ENCODE assay signal across 11 mouse cellular contexts in the genomic region with DNA sequence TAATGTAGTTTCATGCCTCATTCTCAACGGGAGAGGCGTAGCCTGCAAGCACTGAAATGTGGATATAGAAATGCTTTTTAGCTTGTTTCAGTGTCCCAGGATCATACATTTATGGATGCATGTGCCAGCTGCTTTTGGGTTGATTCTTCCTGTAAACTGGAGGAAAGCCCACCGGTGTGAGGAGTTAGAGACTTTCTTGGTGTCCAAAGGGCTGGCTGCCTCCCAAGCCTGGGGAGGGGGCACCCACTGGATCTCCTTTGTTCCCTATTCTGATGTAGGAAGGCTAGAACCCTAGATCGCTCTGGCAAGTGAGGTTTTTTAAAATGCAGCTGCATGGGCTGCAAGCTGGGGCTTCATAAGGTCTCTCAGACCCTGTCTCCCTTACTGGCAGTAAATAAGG. TPM values are rescaled to one million over a fixed set of nuclear protein-coding genes. Genes with fewer than 3 reads are reported as not detected.
DNase-seq lines count a peak whose midpoint lies in the region; ATAC-seq and TF ChIP-seq lines count a peak whose summit lies in the region.
"Had no signal": no experiment of that assay in that cellular context is flagged by ENCODE, and none has a peak within 500 bp of the region (broad histone marks: within the 10 kb centered on the region; RNA-seq: fewer than 3 reads in every experiment).

No protein-coding gene starts in this region.

- DNase-seq in left cerebral cortex, adult 2 months (ENCODE audit: extremely low spot score in 1 of 2, low spot score in 2 of 2): no peak
- DNase-seq in left cerebral cortex, postnatal 10 days (ENCODE audit: extremely low spot score in 1 of 2, low spot score in 2 of 2): no peak
- no peak for DNase-seq in forebrain, embryonic 11.5 days (ENCODE audit: low spot score)
- no peak for DNase-seq in left cerebral cortex, adult 9 months (ENCODE audit: low spot score in 2 of 2)
- DNase-seq in ovary, postnatal 36 days (ENCODE audit: low spot score): no peak
- DNase-seq in right cerebral cortex, adult 18-20 months: no peak
- DNase-seq: cerebellum, adult 8-10 months; thymus, postnatal 36 days had no signal

- peaks cover 9% of the 10 kb centered on the region for H3K36me3 ChIP-seq in forebrain, embryonic 11.5 days (ENCODE audit: control insufficient read depth, insufficient read depth, low read length)
- no peaks in the 10 kb centered on the region for H3K36me3 ChIP-seq in intestine, embryonic 15.5 days
- no peaks in the 10 kb centered on the region for H3K36me3 ChIP-seq in neural tube, embryonic 15.5 days

- peak overlapping the region; percentile 99 for H3K9ac ChIP-seq in forebrain, embryonic 11.5 days (ENCODE audit: low read length)
- no peak overlapping the region for H3K9ac ChIP-seq in intestine, embryonic 15.5 days
- peak overlapping the region; percentile 31 for H3K9ac ChIP-seq in neural tube, embryonic 15.5 days (replicated peaks)

- H3K4me2 ChIP-seq in forebrain, embryonic 11.5 days (ENCODE audit: low read depth, low read length, severe bottlenecking): peak overlapping the region; percentile 98
- peak overlapping the region; percentile 40 for H3K4me2 ChIP-seq in intestine, embryonic 15.5 days (replicated peaks)
- peak overlapping the region; percentile 97 for H3K4me2 ChIP-seq in neural tube, embryonic 15.5 days

- ATAC-seq in forebrain, embryonic 11.5 days (replicated peaks; ENCODE audit: low FRiP score): no peak
- no peak for ATAC-seq in intestine, embryonic 15.5 days
- ATAC-seq in neural tube, embryonic 15.5 days (ENCODE audit: low FRiP score): no peak
- ATAC-seq: inflammation-experienced regulatory T-cells, adult 6 months had no signal

- peak overlapping the region; percentile 68 for H3K27ac ChIP-seq in left cerebral cortex, adult 2 months
- H3K27ac ChIP-seq in forebrain, embryonic 11.5 days (ENCODE audit: low read depth, low read length): no peak overlapping the region
- H3K27ac ChIP-seq in intestine, embryonic 15.5 days: no peak overlapping the region
- H3K27ac ChIP-seq in neural tube, embryonic 15.5 days (replicated peaks): no peak overlapping the region

- H3K4me3 ChIP-seq in left cerebral cortex, adult 2 months: peak overlapping the region; percentile 89
- H3K4me3 ChIP-seq in forebrain, embryonic 11.5 days (ENCODE audit: low read depth, low read length): peak overlapping the region; percentile 97
- no peak overlapping the region for H3K4me3 ChIP-seq in intestine, embryonic 15.5 days (replicated peaks)
- H3K4me3 ChIP-seq in neural tube, embryonic 15.5 days (replicated peaks): peak overlapping the region; percentile 73

- WGBS in forebrain, embryonic 11.5 days: 72% methylated on average over 4 of the region's 4 CpGs
- WGBS in intestine, embryonic 15.5 days: 69% methylated on average over 4 of the region's 4 CpGs
- 37% methylated on average over 4 of the region's 4 CpGs for WGBS in neural tube, embryonic 15.5 days

- no peaks in the 10 kb centered on the region for H3K27me3 ChIP-seq in forebrain, embryonic 11.5 days (ENCODE audit: control insufficient read depth, insufficient read depth, low read length)
- H3K27me3 ChIP-seq in intestine, embryonic 15.5 days (replicated peaks): peaks cover 29% of the 10 kb centered on the region
- no peaks in the 10 kb centered on the region for H3K27me3 ChIP-seq in neural tube, embryonic 15.5 days (replicated peaks)

- H3K9me3 ChIP-seq in forebrain, embryonic 11.5 days (ENCODE audit: control insufficient read depth, low read length): no peaks in the 10 kb centered on the region
- H3K9me3 ChIP-seq in intestine, embryonic 15.5 days: no peaks in the 10 kb centered on the region
- no peaks in the 10 kb centered on the region for H3K9me3 ChIP-seq in neural tube, embryonic 15.5 days (replicated peaks)

- intact Hi-C loops in left cerebral cortex, adult 2 months (cut with DNase I): loop anchor here (2.0 kb wide), 1 partner anchor 91 kb away; no protein-coding TSS in a partner anchor
- intact Hi-C loops in left cerebral cortex, postnatal 10 days (cut with DNase I): loop anchor here (5.0 to 10.0 kb wide), 4 partner anchors 94 to 329 kb away; no protein-coding TSS in a partner anchor

- peaks cover 58% of the 10 kb centered on the region for H3K4me1 ChIP-seq in forebrain, embryonic 11.5 days (replicated peaks; ENCODE audit: control insufficient read depth, insufficient read depth, low read length)
- peaks cover 56% of the 10 kb centered on the region for H3K4me1 ChIP-seq in intestine, embryonic 15.5 days (replicated peaks)
- peaks cover 96% of the 10 kb centered on the region for H3K4me1 ChIP-seq in neural tube, embryonic 15.5 days

- TF ChIP-seq CTCF in left cerebral cortex, adult 2 months (IDR thresholded peaks at IDR 0.05): no peak

RNA-seq across cellular contexts. Expression of a gene that starts 6.5 kb away (rescaled TPM):
- total RNA-seq in left cerebral cortex, adult 2 months (2021): 10 to 100 TPM; 61.9 to 76.6 TPM
- 10 to 100 TPM; 63.5 to 70.7 TPM for total RNA-seq in left cerebral cortex, postnatal 10 days (2021)
- polyA plus RNA-seq in forebrain, embryonic 11.5 days (2014; fragmentation: Nextera tagmentation; extraction: Ambion mirVana): 50.9 and 51.9 TPM in 2 replicates
- 8.0 and 8.7 TPM in 2 replicates for polyA plus RNA-seq in intestine, embryonic 15.5 days (2015; fragmentation: Nextera tagmentation; extraction: Ambion mirVana)
- polyA plus RNA-seq in neural tube, embryonic 15.5 days (2015; fragmentation: Nextera tagmentation; extraction: Ambion mirVana): 15.2 and 18.3 TPM in 2 replicates
- polyA plus RNA-seq: inflammation-experienced regulatory T-cells, adult 6 months had no signal

Comparison
In these comparisons a context has a peak if more than half of its experiments do, and no peak if none do; other contexts are left out.
1. H3K4me2 ChIP-seq: peak in every context shown above with its lines; median percentile 98 in forebrain, embryonic 11.5 days; 97 in neural tube, embryonic 15.5 days; 40 in intestine, embryonic 15.5 days.